Mouse (Mus musculus) ovary, adult 10 weeks (tissue): ENCODE data around the gene Psmb6. TPM values are rescaled to one million over a fixed set of nuclear protein-coding genes. Genes with fewer than 3 reads are reported as not detected.

ENCODE experiments used
- polyA plus RNA-seq: library from polyadenylated mRNA; stranded (reverse); fragments of 350-450 nt; fragmentation: Illumina TruSeq; extraction: RNeasy Lipid Tissue Mini Kit (QIAGEN cat#74804); gene quantifications from one replicate; pipeline ENCODE4 v1.2.3, GENCODE M21; 2014

The Psmb6 gene
- polyA plus RNA-seq: 22.0 TPM

DNA sequence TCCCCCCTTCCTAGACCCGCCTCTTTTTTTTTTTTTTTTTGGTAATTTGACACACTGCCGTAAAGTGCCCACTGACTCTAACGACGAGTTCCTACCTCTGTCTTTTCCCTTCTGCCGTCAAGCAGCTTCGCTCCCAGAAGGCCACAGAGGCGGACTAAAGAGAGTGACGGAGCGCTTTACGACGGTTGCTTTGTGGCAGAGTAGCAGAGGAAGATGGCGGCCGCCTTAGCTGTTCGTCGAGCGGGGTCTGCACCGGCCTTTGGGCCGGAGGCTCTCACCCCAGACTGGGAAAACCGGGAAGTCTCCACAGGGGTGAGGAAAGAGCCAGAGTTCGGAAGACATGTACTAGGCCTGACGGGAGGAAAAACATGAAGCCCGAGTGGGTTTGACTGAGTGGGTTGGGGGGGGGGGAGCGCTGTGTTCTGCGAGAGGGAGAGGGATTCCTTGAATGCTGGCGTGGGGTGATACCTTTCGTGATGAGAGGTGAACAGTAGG, at the start of gene Psmb6:
Gene Psmb6 (plus strand): TSS at position 184 of the 495 bp plus-strand sequence.

DNA sequence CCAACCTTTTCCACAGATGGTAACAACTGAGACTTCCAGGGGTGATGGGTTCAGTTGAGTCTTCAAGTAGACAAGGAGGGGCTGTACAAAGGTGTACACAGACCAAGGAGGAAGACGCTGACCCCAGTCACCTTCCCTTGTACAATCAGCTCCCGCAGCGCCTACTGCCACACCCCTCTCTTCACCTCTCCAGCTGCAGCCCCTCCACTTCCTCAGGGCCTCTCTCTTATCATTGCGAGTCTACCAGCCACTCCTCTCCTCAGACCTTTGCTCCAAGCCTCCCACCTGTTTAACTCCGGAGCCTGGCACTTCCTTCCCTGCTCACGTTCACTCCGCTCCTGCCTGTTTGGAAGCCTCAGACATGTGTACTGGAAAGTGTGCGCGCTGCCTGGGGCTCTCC, 20.2 kb upstream of the Psmb6 start, which contains the start of gene Tm4sf5:
Gene Tm4sf5 (plus strand): TSS at position 275 of the 400 bp plus-strand sequence.

DNA sequence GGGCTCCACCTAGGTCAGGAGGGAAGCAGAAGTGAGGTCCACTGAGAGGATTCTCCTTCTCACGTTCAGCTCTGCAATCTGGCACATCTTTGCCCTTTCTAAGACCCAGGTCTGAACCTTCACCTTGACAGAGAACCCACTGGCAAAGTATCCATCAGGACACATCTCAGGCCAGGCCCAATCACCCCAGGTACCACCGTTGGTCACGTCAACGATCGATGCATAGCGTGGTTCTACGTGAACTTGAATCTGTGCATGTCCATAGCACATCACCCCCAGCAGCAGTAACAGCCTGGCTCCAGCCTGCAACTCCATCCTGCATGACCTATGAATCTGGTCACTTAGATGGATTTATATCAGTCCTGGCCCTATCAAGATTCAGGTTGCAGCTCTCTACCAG, 10.9 kb upstream of the Psmb6 start, which contains the start of gene Vmo1:
Gene Vmo1 (minus strand): TSS at position 329 of the 400 bp plus-strand sequence.

DNA sequence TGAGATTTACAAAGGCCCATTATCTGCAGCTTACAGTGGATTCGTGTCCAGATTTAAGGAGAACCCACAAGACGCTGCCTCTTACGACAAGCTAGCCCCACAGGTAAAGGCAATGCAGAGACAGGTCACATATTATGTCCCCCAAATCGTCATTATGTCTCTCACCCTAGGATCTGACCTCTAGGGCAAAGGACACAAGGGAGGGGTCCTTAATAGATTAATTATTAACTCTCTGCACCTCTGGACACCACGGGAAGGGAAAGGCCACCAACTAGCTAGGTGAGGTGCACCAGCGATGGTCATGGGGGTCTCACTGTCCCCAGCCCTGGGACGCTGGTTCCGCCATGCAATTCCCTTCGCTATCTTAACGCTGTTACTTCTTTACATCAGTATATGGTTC, 6.2 kb upstream of the Psmb6 start, which contains the start of gene Gltpd2:
Gene Gltpd2 (plus strand): TSS at position 274 of the 400 bp plus-strand sequence.

DNA sequence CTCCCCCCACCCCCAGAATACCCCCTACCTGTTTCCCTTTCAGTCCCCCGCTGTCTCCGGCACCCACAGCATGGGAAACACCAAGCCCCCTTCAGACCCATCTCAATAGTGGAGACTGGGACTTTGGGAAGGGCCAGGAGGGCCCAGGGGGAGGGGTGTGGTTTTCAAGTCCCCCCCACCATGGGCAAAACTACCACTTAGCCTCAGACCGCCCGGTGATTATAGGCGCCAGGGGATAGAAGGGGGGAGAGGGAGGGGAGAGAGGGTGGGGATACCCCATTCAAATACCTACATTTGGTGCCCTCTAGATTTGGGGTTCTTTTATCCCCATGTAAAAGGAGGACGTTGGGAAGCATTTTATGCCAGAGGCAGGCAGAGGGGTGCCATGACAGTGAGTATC, 7.7 kb downstream of the Psmb6 start, which contains the start of gene Gm40193:
Gene Gm40193 (minus strand): TSS at position 101 of the 400 bp plus-strand sequence.

DNA sequence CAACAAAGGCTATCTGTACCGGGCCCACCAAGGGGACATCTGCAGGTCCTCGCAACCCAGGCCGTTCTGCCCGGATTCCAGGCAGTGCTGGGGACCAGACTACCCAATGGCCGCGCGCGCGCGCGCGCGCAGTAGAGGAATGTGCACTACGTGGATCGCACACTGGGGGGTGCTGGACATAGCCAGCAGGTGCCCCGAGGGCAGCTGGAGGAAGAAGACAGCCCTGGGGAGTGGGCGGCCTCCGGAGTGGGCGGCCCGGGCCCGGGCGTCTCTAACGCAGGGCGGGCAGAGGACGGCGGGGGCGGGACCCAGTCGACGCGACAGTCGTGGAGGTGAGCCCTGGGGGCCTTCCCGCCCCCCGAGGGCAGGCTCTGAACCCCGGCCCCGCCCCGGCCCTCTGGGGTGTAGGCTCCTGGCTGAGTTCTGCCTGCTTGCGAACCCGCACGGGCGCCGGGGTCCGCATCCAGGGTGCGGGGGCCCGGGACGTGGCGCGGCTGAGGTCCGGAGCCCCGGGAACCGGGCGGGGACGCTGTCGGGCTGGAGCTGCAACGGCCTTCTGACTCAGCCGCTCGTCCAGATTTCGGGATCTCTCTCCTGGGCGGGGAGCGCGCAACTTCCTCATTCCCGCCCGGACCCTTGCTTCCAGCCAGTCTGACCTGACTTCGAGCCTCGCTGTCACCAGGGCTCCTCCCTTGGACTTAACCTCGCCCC, 14.9 kb downstream of the Psmb6 start, which contains the start of gene Pld2:
Gene Pld2 (plus strand): TSS at position 188 of the 711 bp plus-strand sequence.

DNA sequence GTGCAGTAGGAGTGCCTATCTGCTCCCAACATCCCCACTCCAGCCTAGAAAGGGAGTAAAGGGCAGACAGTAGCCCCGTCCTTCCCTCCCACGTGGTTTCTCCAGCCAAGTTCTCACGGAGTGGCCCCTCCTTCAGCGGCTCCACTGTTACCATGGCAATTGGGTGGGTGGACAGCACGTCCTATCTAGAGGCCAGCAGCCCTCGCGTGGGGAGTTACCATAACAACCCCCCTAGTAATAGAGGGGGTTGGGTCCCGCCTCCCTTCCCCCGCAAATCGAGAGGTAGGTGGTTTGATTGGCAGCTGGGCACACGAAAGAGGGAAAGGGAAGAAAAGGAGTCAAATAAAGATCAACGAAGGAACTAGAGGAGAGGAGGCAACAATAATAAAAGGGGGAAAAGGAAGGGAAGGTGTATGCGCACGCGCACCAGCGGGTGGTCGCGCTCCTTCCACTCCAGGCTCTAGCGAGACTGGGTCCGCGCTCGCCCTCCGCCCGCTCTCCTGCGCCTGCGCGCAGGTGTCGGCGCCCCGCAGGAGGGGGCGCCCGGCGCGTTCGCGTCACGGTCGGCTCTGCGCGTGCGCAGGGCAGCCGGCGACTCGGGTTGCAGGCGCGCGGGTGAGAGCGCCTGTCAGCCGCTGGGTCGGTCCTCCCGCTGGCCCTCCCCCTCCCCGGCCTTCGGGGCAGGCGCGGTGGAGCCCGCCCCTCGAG, 37.3 kb downstream of the Psmb6 start, which contains the start of gene Mink1:
Gene Mink1 (plus strand): TSS at position 595 of the 708 bp plus-strand sequence.

Other genes with a start within 250 kb of the Psmb6 start
- gene Alox12e, start 202.7 kb upstream of the Psmb6 start, polyA plus RNA-seq: 2.4 TPM
- 13.4 TPM for gene Alox15, start 173.3 kb upstream of the Psmb6 start, polyA plus RNA-seq
- gene Pelp1, start 115.3 kb upstream of the Psmb6 start, polyA plus RNA-seq: 21.0 TPM
- 0.91 TPM for gene Arrb2, start 92.7 kb upstream of the Psmb6 start, polyA plus RNA-seq
- 7.2 TPM for gene Med11, start 73.4 kb upstream of the Psmb6 start, polyA plus RNA-seq
- 0.31 TPM for gene Zmynd15, start 65.9 kb upstream of the Psmb6 start, polyA plus RNA-seq
- gene Cxcl16, start 65.4 kb upstream of the Psmb6 start, polyA plus RNA-seq: 14.6 TPM
- 2.7 TPM for gene Tm4sf5, start 20.1 kb upstream of the Psmb6 start, polyA plus RNA-seq
- not detected for gene Vmo1, start 10.8 kb upstream of the Psmb6 start, polyA plus RNA-seq
- gene Gltpd2, start 6.2 kb upstream of the Psmb6 start, polyA plus RNA-seq: not detected
- not detected for gene Gm40193, start 7.6 kb downstream of the Psmb6 start, polyA plus RNA-seq
- 1.7 TPM for gene Pld2, start 14.7 kb downstream of the Psmb6 start, polyA plus RNA-seq
- gene Mink1, start 37.5 kb downstream of the Psmb6 start, polyA plus RNA-seq: 1.8 TPM
- not detected for gene 4930544D05Rik, start 90.5 kb downstream of the Psmb6 start, polyA plus RNA-seq
- gene Chrne, start 93.8 kb downstream of the Psmb6 start, polyA plus RNA-seq: not detected
- gene Gp1ba, start 113.8 kb downstream of the Psmb6 start, polyA plus RNA-seq: not detected
- gene Rnf167, start 121.9 kb downstream of the Psmb6 start, polyA plus RNA-seq: 35.7 TPM
- 18.4 TPM for gene Slc25a11, start 122.1 kb downstream of the Psmb6 start, polyA plus RNA-seq
- gene Pfn1, start 129.3 kb downstream of the Psmb6 start, polyA plus RNA-seq: 72.0 TPM
- not detected for gene Eno3, start 131.8 kb downstream of the Psmb6 start, polyA plus RNA-seq
- 26.6 TPM for gene Spag7, start 144.0 kb downstream of the Psmb6 start, polyA plus RNA-seq
- 0.48 TPM for gene Camta2, start 162.7 kb downstream of the Psmb6 start, polyA plus RNA-seq
- gene Inca1, start 174.8 kb downstream of the Psmb6 start, polyA plus RNA-seq: 0.46 TPM
- gene Kif1c, start 175.2 kb downstream of the Psmb6 start, polyA plus RNA-seq: 10.3 TPM
- 4.5 TPM for gene Zfp3, start 238.8 kb downstream of the Psmb6 start, polyA plus RNA-seq